Comparison of ENCODE assay signal across 21 mouse cellular contexts in the genomic region with DNA sequence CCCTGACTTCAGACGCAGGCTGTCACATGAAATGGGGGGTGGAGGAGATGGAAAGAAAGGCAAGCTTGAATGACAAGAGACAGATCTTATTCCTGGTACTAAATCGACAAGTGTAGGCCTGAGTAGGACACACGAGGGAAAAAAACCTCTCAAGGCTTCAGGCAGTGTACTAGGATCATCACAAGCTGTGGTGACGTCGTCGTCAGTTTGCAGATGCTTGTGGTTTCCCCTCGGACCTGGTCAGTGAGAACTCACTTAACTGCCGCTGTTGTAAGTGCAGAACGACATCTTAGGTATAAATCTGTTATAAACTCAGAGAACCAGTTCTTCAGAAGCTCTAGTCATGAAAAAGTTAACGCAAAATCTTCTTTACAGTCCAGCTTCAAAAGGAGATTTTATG.
DNase-seq lines count a peak whose midpoint lies in the region; ATAC-seq and TF ChIP-seq lines count a peak whose summit lies in the region.
"Had no signal": no experiment of that assay in that cellular context is flagged by ENCODE, and none has a peak within 500 bp of the region (broad histone marks: within the 10 kb centered on the region; RNA-seq: fewer than 3 reads in every experiment).

No protein-coding gene starts in this region.

- 0 out of 2 replicates have a peak, but pooled peaks cover 4% of the 10 kb centered on the region for H3K4me1 ChIP-seq in lung, embryonic 14.5 days (ENCODE audit: insufficient read depth)

- DNase-seq in lung, embryonic 14.5 days, result peak; percentile 17
- DNase-seq in lung, postnatal 4 days, result no peak
- DNase-seq in embryo, embryonic 9.5 days (ENCODE audit: extremely low spot score), result no peak
- DNase-seq: adrenal gland, adult 8-10 months; adrenal gland, postnatal 25 days; cerebellum, adult 11-12 months; cerebellum, adult 8-10 months; cerebellum, postnatal 10 days; cerebellum, postnatal 36 days; forebrain, postnatal 0 days; gastrocnemius, postnatal 25 days had no signal

- 0 out of 2 replicates have a peak, but pooled peaks cover 8% of the 10 kb centered on the region for H3K36me3 ChIP-seq in lung, embryonic 14.5 days (ENCODE audit: insufficient read depth)

- no peaks in the 10 kb centered on the region for H3K9me3 ChIP-seq in lung, embryonic 14.5 days (ENCODE audit: low read depth, low read length)
- H3K9me3 ChIP-seq: embryonic facial prominence, embryonic 12.5 days; embryonic facial prominence, embryonic 15.5 days had no signal

- no peak for ATAC-seq in lung, embryonic 14.5 days (ENCODE audit: insufficient read depth)
- ATAC-seq in common myeloid progenitor, adult 5-6 weeks (replicated peaks; ENCODE audit: low read depth, poor library complexity, severe bottlenecking), result peak; percentile 40; the same call in 1 of the 2 replicates
- peak; percentile 29 to 34; a peak in 2 of 4 replicates for ATAC-seq in hematopoietic stem cell, adult 5-6 weeks (replicated peaks in 1 of 2; ENCODE audit: insufficient read depth in 1 of 2, low FRiP score in 2 of 2, low TSS enrichment in 1 of 2, low read depth in 1 of 2, poor library complexity in 2 of 2, severe bottlenecking in 2 of 2)
- no peak for ATAC-seq in frontal cortex, adult (ENCODE audit: low TSS enrichment)
- ATAC-seq: activated CD4-positive, CD25-positive, alpha-beta regulatory T cell, adult 4 months; forebrain, embryonic 14.5 days; forebrain, postnatal 0 days had no signal

- H3K9ac ChIP-seq in lung, embryonic 14.5 days, result no peak overlapping the region
- H3K9ac ChIP-seq: embryonic facial prominence, embryonic 12.5 days; embryonic facial prominence, embryonic 15.5 days; forebrain, postnatal 0 days; hindbrain, embryonic 14.5 days had no signal

- WGBS in lung, embryonic 14.5 days, result 50% methylated on average over 10 of the region's 10 CpGs

- H3K27me3 ChIP-seq in lung, embryonic 14.5 days (ENCODE audit: insufficient read depth, low read length), result no peaks in the 10 kb centered on the region
- H3K27me3 ChIP-seq: embryonic facial prominence, embryonic 12.5 days; embryonic facial prominence, embryonic 15.5 days had no signal

- no peak overlapping the region for H3K4me3 ChIP-seq in lung, embryonic 14.5 days (ENCODE audit: low read depth, low read length)
- H3K4me3 ChIP-seq: embryonic facial prominence, embryonic 12.5 days; embryonic facial prominence, embryonic 15.5 days; heart, adult 2 months had no signal

- TF ChIP-seq CTCF in lung, embryonic 14.5 days (IDR thresholded peaks at IDR 0.05; ENCODE audit: low read depth), result no peak

- H3K27ac ChIP-seq in lung, embryonic 14.5 days (ENCODE audit: low read depth), result no peak overlapping the region
- H3K27ac ChIP-seq: embryonic facial prominence, embryonic 12.5 days; embryonic facial prominence, embryonic 15.5 days; heart, adult 2 months; hindbrain, embryonic 14.5 days had no signal

- no peak overlapping the region for H3K4me2 ChIP-seq in lung, embryonic 14.5 days
- H3K4me2 ChIP-seq: embryonic facial prominence, embryonic 12.5 days; embryonic facial prominence, embryonic 15.5 days; heart, embryonic 11.5 days; hindbrain, embryonic 14.5 days had no signal

Comparison
In these comparisons a context has a peak if more than half of its experiments do, and no peak if none do; other contexts are left out.
1. ATAC-seq: peak in common myeloid progenitor, adult 5-6 weeks (single experiment) and hematopoietic stem cell, adult 5-6 weeks (2 of 2); none in lung, embryonic 14.5 days (single experiment) and frontal cortex, adult (single experiment).